Mouse (Mus musculus) neural tube, embryonic 11.5 days (tissue): ENCODE results near the gene Tns1. TPM values are rescaled to one million over a fixed set of nuclear protein-coding genes. Genes with fewer than 3 reads are reported as not detected.

Experiments used
- ATAC-seq: fragments of 200-750 bp; cut with Nextera tagmentation; 2 replicates; pipeline ENCODE4 v1.8.0; 2017; ENCODE audit warnings: moderate number of reproducible peaks, mild to moderate bottlenecking, moderate TSS enrichment, moderate library complexity; ENCODE audit not compliant: insufficient read depth, low FRiP score, low TSS enrichment
- DNase-seq: peaks from one replicate; pipeline ENCODE4 v3.0.0-alpha.2; 2015; ENCODE audit warnings: low spot score
- H3K27ac ChIP-seq: fragments of 300-500 bp; sonication (generic); 2 replicates; pipeline ENCODE4 v1.5.1; 2014; ENCODE audit warnings: low read depth, mild to moderate bottlenecking, low read length
- H3K27me3 ChIP-seq: fragments of 300-500 bp; sonication (generic); 2 replicates; pipeline ENCODE4 v1.6.1; 2014; ENCODE audit warnings: mild to moderate bottlenecking, low read length, mixed read lengths; ENCODE audit not compliant: control insufficient read depth, insufficient read depth
- H3K36me3 ChIP-seq: fragments of 300-500 bp; sonication (generic); 2 replicates; pipeline ENCODE4 v1.6.1; 2014; ENCODE audit warnings: mild to moderate bottlenecking, low read length, moderate library complexity, mixed read lengths; ENCODE audit not compliant: control insufficient read depth, insufficient read depth
- H3K4me1 ChIP-seq: fragments of 300-500 bp; sonication (generic); 2 replicates; pipeline ENCODE4 v1.6.1; 2014; ENCODE audit warnings: low read length, mixed read lengths; ENCODE audit not compliant: control insufficient read depth, insufficient read depth
- H3K4me2 ChIP-seq: fragments of 300-500 bp; sonication (generic); 2 replicates; pipeline ENCODE4 v1.6.1; 2014; ENCODE audit warnings: low read depth, mild to moderate bottlenecking, moderate library complexity
- H3K4me3 ChIP-seq: fragments of 300-500 bp; sonication (generic); 2 replicates; pipeline ENCODE4 v1.5.1; 2014; ENCODE audit warnings: low read depth, low read length
- H3K9ac ChIP-seq: fragments of 300-500 bp; sonication (generic); 2 replicates; pipeline ENCODE4 v1.6.1; 2014; ENCODE audit warnings: mild to moderate bottlenecking, low read length
- H3K9me3 ChIP-seq: fragments of 300-500 bp; sonication (generic); 2 replicates; pipeline ENCODE4 v1.6.1; 2016; ENCODE audit warnings: low read length; ENCODE audit not compliant: control insufficient read depth
- WGBS: fragments of 180-500 bp; shearing (Covaris S2); extraction: QIAGEN DNeasy Blood & Tissue Kit; methylation state at CpG from one replicate; pipeline ENCODE4 v1.1.7; 2014; 5-methylcytosine and 5-hydroxymethylcytosine counted together
- polyA plus RNA-seq: library from polyadenylated mRNA; unstranded; fragments of >200 nt; fragmentation: Nextera tagmentation; extraction: Ambion mirVana; gene quantifications from 2 replicates; pipeline ENCODE4 v1.2.1, GENCODE M21; 2014

Gene Tns1
- polyA plus RNA-seq, 1 experiment from 2014 or later, result 17.9 TPM

DNA sequence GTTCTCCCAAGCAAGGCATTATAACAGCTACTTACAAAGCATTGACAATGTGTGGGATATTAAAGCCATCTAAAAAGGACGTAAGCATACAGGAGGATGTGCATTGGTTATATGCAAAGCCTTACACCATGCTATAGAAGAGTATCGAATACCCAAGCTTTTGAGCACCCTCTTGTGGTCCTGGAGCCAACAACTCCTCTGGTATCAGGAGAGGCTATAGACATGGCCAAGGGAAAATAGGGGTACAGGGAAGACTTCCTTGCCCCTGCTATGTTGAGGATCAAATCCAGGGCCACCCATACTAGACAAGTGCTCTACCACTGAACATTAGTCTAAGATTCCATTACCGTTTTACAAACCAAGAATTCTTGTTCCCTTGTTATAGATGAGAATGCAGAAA lies 7.8 kb upstream of the Tns1 start:
- Histone ChIP-seq H3K9me3 (no peaks in the 10 kb centered on the region), H3K4me3 (no peak overlapping the region), H3K27me3 (no peaks in the 10 kb centered on the region), H3K9ac (no peak overlapping the region), H3K4me2 (no peak overlapping the region), H3K27ac (no peak overlapping the region), H3K36me3 (no peaks in the 10 kb centered on the region), H3K4me1 (no peaks in the 10 kb centered on the region)
- no peak for ATAC-seq
- no peak for DNase-seq
- 71% methylated on average over 3 of the region's 3 CpGs for WGBS

- H3K27me3 ChIP-seq, result no peaks in the 10 kb centered on the region
- no peak overlapping the region for H3K4me2 ChIP-seq
- no peak for ATAC-seq
- H3K4me3 ChIP-seq, result no peak overlapping the region
- no peak overlapping the region for H3K27ac ChIP-seq
- H3K36me3 ChIP-seq, result no peaks in the 10 kb centered on the region
- no peak for DNase-seq
- WGBS, result 89% methylated on average over 8 of the region's 8 CpGs
- no peak overlapping the region for H3K9ac ChIP-seq
- no peaks in the 10 kb centered on the region for H3K9me3 ChIP-seq
- H3K4me1 ChIP-seq, result no peaks in the 10 kb centered on the region
These were observed 6.8 kb upstream of the Tns1 start for GRCm38 (mm10) chr1:74130883-74131659.

GRCm38 (mm10) chr1:74124991-74125552 lies 823 bp upstream of the Tns1 start, which contains the start of gene Rufy4:
Gene Rufy4, plus strand, starts transcription at chr1:74125541.
- peaks cover 13% of the 10 kb centered on the region; the same call in 1 of the 2 replicates for H3K27me3 ChIP-seq
- H3K27ac ChIP-seq, result no peak within 1 kb of the TSS
- peak; percentile 36; the same call in 1 of the 2 replicates for ATAC-seq
- H3K4me2 ChIP-seq, result peak within 1 kb of the TSS; percentile 86
- WGBS, result under 1% methylated on average over 12 of the region's 12 CpGs
- H3K9me3 ChIP-seq, result no peaks in the 10 kb centered on the region
- peak within 1 kb of the TSS; percentile 50 for H3K4me3 ChIP-seq
- H3K9ac ChIP-seq, result peak within 1 kb of the TSS; percentile 62
- H3K4me1 ChIP-seq, result peaks cover 14% of the 10 kb centered on the region
- H3K36me3 ChIP-seq, result no peaks in the 10 kb centered on the region
- peak; percentile 79 for DNase-seq

DNA sequence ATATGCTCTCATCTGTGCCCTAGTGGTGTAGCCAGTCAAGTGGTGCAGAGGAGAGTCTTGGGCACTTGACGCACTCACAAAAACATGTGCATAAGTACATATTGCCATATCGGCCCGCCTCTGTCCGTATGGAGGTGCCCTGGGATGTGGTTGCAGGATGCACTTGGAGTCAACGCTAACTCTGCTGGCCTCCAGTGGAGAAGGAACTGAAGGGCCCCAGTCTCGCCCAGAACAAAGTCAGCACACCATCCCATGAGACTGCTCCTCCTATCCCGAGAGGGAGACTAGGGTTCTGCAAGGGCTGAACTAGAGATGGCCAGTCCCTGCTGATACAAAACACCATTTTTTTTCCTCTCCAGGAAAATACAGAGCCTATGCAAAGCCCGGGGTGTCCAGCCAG lies 1.0 kb downstream of the Tns1 start:
- peaks cover 14% of the 10 kb centered on the region for H3K4me1 ChIP-seq
- no peak for DNase-seq
- no peaks in the 10 kb centered on the region for H3K36me3 ChIP-seq
- WGBS, result 59% methylated on average over 8 of the region's 8 CpGs
- 0 out of 2 replicates have a peak overlapping the region, but pooled peaks have one; percentile 50 for H3K4me3 ChIP-seq
- H3K4me2 ChIP-seq, result peak overlapping the region; percentile 86; the same call in 1 of the 2 replicates
- H3K27me3 ChIP-seq, result peaks cover 13% of the 10 kb centered on the region; the same call in 1 of the 2 replicates
- H3K27ac ChIP-seq, result no peak overlapping the region
- no peak for ATAC-seq
- no peak overlapping the region for H3K9ac ChIP-seq
- no peaks in the 10 kb centered on the region for H3K9me3 ChIP-seq

- H3K4me3 ChIP-seq, result no peak overlapping the region
- peaks cover 14% of the 10 kb centered on the region for H3K4me1 ChIP-seq
- no peaks in the 10 kb centered on the region for H3K9me3 ChIP-seq
- DNase-seq, result no peak
- peaks cover 13% of the 10 kb centered on the region; the same call in 1 of the 2 replicates for H3K27me3 ChIP-seq
- H3K4me2 ChIP-seq, result no peak overlapping the region; the same call in 1 of the 2 replicates
- no peak for ATAC-seq
- no peaks in the 10 kb centered on the region for H3K36me3 ChIP-seq
- no peak overlapping the region; the same call in 1 of the 2 replicates for H3K9ac ChIP-seq
- 62% methylated on average over 9 of the region's 9 CpGs for WGBS
- no peak overlapping the region for H3K27ac ChIP-seq
These were observed 2.2 kb downstream of the Tns1 start for GRCm38 (mm10) chr1:74121821-74122576.

DNA sequence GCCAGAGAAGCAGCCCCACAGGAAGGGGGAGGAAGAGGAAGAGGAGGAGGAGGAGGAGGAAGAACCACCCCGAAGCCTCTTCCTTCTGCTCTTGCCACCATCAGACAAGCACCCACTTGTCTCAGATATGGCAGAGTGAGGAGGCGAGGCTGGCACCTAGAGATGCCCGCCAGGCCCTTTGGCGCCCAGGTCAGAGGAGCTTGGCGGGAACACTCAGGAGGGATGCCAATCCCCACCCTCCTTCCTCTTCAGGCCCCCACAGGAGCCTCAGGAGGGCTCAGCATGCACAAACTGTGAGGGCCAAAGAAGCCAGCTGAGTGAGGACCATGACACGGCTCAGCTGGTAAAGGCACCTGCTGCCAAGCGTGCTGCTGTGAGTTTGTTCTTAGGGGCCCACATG lies 3.1 kb downstream of the Tns1 start:
- WGBS, result 91% methylated on average over 7 of the region's 7 CpGs
- H3K4me3 ChIP-seq, result no peak overlapping the region
- peaks cover 13% of the 10 kb centered on the region; the same call in 1 of the 2 replicates for H3K27me3 ChIP-seq
- H3K9me3 ChIP-seq, result no peaks in the 10 kb centered on the region
- H3K4me2 ChIP-seq, result no peak overlapping the region
- no peak for DNase-seq
- ATAC-seq, result no peak
- no peaks in the 10 kb centered on the region for H3K36me3 ChIP-seq
- no peak overlapping the region for H3K27ac ChIP-seq
- H3K4me1 ChIP-seq, result peaks cover 14% of the 10 kb centered on the region
- no peak overlapping the region for H3K9ac ChIP-seq

DNA sequence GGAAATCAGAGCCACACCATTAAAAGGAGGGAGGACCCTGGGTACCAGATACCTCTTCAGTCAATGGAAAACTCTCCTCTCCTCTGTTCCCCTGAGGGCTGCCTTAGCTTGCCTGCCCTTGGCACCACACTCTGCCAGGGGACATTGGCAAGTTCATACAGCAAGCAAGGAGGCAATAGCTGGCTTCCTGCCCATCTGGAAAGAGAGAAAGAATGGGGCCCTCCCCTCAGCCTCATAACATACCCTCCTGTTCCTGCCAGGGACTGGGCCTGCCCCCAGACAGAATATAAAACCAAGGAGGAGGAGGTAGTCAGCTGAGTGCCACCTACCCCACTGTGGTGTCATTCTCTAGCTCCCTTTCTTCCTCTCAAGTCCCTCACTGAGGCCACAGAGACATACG lies 5.1 kb downstream of the Tns1 start:
- Histone ChIP-seq H3K9me3 (no peaks in the 10 kb centered on the region), H3K4me2 (no peak overlapping the region), H3K4me3 (no peak overlapping the region), H3K36me3 (no peaks in the 10 kb centered on the region), H3K27ac (no peak overlapping the region), H3K9ac (no peak overlapping the region), H3K27me3 (peaks cover 11% of the 10 kb centered on the region; the same call in 1 of the 2 replicates), H3K4me1 (peaks cover 8% of the 10 kb centered on the region)
- WGBS, result 94% methylated on average over 1 of the region's 1 CpGs
- no peak for ATAC-seq
- DNase-seq, result no peak

DNA sequence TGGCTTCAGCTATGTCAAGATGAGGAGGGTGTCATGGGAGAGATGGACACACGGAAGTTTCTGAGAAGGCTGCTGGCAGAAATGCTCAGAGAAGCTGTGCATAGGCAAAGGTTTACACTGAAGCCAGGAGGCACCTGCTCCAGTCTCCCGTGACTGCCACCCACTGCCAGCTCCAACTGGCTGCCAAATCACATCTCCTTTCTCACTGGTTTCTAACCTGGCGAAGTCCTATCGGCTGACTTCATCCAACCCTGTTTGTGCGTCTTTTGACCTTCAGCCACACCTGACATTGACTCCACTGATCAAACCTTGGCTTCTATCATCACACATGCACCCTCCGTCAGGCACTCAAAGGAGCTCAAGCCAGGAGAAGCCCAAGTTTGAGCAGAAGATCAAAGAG lies 6.4 kb downstream of the Tns1 start:
- 88% methylated on average over 6 of the region's 6 CpGs for WGBS
- H3K4me2 ChIP-seq, result no peak overlapping the region
- H3K9ac ChIP-seq, result no peak overlapping the region
- no peak overlapping the region for H3K4me3 ChIP-seq
- peaks cover 3% of the 10 kb centered on the region; the same call in 1 of the 2 replicates for H3K27me3 ChIP-seq
- ATAC-seq, result no peak
- peaks cover 11% of the 10 kb centered on the region for H3K4me1 ChIP-seq
- no peaks in the 10 kb centered on the region for H3K36me3 ChIP-seq
- no peak for DNase-seq
- no peaks in the 10 kb centered on the region for H3K9me3 ChIP-seq
- H3K27ac ChIP-seq, result no peak overlapping the region
